Mouse (Mus musculus) yolk sac, embryonic 10.5 days (tissue): ENCODE measurements around the gene Hexim2.
A peak's percentile ranks its signal among the peaks of the same experiment; 100 is the strongest.

Source experiments
- DNase-seq: peaks from one replicate; pipeline ENCODE4 v3.0.0-alpha.2; 2017; ENCODE audit warnings: low spot score

Hexim2 gene

DNA sequence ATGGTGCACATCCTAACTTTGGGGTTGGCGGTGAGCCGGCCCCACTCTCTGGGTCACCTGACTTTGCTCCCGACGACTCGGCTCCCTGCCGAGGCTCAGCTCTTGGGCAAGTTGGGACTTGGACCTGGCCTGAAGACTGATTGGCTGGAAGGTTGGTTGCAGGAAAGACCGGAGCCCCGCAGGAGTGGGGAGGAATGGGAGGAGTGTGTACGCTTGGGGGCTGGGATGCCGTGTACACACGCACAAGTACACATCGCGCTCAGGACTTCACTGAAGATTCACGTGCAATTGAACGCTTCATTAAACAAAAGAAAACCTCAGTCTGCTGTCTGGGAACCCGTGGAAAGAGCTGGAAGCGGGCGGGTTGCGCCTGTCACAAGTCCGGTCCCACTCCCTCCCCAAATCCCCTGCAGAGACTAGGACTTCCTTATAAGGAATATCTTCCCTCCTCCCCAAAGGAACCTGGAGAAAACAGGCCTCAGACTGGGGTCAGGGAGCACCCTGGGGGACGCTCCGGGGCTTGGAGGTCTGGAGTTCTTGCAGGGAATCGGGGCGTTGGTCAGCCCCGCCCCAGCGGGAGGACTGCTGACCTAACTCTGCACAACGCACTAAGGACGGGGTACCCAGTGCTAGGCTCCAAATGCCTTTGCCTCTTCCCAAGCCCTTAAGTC lies 20.2 kb upstream of the Hexim2 start:
- peak; percentile 85 for DNase-seq

DNA sequence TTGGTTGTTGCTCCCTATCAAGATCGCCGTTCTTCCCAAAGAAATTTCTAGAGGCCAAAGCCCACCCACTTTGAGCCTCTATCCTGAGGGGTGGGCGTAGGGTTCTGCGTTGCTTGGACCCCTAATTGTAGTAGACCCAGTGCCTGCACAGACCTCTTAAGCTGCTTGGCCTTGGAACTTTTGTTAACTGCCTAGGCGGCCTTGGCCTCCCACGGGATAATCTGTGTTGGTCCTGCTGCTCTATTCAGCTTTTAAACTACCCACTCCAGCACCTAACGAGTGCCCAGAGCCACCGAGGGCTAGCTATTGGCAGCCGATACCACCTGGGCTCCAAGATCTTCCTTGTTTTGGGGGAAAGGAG lies 19.7 kb upstream of the Hexim2 start:
- no peak for DNase-seq

DNA sequence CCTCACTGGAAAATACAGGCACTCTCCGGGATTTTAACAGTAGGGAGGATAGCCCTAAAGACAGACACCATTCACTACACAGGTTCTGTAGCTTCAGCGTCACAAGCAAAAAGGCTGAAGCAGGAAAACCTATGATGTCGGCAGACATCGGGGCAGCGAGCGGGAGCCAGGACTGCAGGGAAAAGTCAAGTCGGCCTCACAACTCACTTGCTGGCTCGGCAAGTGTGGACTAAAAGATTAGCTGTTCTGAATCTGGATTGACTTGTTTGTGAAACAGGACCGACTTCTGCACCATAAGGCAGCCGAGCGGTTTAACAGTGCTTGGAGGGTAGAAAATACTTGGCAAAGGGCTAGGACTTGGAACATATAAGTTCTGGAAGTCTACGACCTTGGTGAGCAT lies 19.2 kb upstream of the Hexim2 start:
- DNase-seq = no peak

DNA sequence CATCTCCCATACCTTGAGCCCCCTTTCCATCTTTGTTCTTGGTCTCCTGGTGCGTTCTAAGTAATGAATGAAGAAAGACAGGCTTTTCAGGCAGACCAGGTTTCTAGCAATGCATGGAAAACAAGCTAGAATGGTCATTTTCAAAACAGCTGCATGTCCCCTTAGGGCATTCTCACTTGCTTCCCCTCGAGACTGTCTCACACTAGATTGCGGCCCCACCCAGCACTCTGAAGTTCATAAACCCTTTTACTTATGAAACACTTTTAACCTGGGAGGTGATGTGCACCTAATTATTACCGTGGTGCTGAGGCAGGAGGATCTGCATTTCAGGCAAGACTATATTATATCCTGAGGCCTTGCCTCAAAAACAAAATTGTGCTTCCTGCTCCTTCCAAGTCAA lies 18.5 kb upstream of the Hexim2 start:
- DNase-seq = no peak

DNA sequence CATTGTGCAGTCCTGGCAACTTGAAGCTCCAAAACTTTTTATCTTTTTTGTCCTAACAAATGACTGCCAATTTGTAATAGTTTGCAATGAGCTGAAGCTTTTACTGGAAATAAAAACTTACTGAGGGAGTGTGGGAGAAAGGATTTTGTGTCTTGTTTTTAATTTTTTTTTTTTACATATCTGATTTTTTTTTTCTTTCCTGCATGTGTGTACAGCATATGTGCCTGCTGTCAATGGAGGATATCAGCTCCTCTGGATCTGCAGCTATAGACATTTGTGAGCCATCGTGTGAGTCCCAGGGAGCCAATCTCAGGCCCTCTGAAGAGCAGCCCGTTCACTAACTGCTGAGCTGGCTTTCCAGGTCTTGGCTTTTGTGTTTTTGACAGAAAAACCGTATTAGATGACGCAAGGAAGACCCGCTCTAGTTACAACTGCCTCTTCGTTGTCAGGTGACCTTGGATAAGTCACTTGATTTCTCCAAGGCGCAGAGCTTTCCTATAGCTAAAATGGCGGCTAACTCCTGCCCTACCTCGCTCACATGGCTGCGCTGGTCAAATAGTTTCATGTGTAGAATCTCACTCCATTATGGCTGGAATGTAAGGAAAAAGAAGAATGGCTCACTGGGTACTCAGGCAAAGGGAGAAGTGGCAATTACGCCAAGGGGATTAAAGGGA lies 17.8 kb upstream of the Hexim2 start:
- DNase-seq = peak; percentile 63

DNA sequence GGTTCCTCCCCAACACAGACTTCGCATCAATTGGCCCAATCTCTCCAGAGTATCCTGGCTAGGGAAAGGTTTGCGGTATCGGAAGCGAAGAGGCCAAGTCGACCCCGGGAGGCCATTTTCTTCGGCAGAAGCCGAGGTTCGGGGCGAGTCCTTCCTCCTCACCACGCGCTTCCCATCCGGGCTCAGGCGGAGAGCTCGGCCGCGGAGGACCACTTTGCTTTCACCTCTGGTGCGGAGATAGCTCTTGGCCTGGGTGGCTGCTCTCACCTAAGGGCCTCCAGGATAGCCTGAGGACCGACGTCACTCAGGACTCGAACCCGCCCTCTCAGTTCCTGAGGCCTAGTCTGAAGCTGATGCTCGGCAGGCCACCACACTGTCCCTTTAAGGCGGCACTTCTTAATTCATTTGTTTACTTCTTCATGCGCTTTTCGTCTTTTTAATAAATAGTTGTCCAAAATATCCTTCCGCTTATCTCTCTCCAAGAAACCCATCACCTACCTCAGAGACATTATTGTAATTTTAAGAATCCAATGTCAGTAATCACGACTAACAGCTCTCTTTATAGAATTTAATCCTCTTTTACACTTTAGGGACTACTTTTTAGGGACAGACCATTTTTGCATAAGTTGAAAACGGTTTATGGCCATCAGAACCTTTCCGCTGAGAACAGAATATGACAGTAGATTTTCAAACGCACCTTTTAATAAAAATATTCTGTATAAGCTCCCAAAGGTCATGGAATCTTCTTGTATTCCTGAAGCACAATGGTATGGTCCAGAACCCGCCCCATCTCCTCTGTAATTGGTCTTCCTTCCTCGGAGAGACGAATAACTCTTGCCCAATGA lies 16.8 kb upstream of the Hexim2 start:
- DNase-seq = peak; percentile 91

DNA sequence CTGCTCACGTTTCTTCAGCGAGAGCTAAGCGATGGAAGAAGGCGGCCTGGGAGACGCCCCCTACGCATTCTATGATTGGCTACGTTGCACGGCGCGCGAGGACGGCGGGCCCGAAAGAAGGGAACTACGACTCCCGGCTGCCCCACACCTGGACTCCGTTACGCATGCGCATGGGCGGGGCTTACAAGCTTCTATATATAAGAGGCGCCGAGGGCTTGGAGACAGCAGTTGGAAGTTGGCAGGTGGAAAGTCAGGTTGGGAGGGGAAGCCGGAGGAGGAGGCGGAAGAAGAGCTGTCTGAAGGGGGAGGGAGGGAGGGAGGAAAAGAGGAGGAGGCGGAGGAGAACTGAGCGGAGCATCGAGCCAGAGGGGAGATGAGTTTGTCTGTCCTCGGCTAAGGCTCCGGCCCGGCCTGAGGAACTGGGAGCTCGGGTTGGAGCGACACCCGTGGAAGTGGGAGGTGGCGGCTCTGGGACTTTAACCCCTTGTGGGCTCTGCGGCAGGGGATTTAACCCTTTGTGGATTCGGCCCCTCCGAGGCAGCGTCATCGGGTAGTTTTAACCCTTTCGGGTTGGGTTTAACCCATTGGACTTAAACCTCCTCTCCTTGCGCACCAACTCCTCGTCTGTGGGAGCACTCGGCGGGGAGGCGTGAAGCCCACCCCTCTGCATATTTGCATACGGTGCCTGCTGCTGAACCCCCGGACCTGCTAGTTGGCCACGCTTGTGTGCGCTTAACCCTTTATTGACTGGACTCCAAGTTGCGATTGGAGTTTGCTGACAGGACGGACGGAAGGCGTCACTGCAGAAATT lies 16.0 kb upstream of the Hexim2 start, which contains the start of gene Hexim1:
Gene Hexim1 (plus strand): TSS at position 224 of the 811 bp plus-strand sequence.
- peak; percentile 100 for DNase-seq

DNA sequence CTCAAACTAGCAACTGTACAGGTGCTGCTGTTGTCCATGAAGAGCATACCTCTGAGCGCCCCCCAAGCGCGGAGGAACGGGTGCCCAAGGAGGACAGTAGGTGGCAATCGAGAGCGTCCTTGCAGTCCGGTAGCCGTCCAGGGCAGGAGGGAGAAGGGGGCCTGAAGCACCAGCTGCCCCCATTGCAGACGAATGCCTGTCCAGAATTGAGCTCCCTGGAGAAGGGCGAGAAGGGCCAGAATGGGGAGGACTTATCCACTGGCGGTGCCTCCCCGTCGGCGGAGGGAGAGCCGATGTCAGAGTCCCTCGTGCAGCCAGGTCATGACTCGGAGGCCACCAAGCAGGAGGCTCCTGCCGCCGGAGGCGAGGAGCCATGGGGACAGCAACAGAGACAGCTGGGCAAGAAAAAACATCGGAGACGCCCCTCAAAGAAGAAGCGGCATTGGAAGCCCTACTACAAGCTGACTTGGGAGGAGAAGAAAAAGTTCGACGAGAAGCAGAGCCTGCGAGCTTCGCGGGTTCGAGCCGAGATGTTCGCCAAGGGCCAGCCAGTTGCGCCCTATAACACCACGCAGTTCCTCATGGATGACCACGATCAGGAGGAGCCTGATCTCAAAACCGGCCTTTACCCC lies 15.2 kb upstream of the Hexim2 start:
- DNase-seq = peak; percentile 85

DNA sequence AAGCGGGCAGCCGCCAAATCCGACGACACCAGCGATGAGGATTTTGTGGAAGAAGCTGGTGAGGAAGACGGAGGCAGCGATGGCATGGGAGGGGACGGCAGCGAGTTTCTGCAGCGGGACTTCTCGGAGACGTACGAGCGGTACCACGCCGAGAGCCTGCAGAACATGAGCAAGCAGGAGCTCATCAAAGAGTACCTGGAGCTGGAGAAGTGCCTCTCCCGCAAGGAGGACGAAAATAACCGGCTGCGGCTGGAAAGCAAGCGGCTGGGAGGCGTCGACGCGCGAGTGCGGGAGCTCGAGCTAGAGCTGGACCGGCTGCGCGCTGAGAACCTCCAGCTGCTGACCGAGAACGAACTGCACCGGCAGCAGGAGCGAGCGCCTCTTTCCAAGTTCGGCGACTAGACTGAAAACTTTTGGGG lies 14.6 kb upstream of the Hexim2 start:
- DNase-seq = no peak

DNA sequence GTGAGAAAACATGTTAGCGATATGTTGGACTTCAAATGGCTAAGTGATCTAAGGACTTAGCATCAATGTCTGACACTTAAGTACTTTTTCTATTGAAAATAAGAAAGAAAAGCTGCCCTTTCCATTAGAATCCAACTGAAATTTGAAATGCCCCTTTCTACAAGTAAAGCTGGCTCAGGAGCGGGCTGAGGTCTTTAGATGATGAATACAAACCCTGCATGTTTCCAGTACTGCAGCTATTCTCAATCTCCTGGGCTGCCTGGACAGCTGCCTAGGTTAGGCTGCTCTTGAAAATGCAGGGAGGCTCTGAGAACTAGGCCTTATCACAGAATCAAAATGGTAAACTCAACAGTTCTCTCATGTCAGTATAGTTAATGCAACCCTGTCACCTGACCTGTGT lies 13.4 kb upstream of the Hexim2 start:
- DNase-seq = no peak

DNA sequence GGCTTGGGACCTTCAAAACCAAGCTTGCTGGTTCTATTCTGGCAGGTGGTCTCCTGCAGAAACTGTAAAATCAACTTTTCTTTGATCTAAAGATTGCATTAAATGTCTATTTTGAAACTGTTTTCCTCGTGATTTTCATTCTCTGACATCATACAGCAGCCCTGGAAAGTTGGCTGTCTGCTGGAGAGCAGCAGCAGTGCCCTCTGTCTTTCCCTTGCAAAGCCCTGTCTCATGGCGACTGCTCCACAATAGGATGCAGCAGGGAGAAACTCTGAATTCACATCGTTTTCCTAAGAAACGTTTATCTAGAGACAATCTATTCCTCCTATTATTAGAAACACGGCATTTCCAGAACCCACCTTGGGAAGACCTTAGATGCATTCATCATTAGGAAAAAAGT lies 12.6 kb upstream of the Hexim2 start:
- no peak for DNase-seq

DNA sequence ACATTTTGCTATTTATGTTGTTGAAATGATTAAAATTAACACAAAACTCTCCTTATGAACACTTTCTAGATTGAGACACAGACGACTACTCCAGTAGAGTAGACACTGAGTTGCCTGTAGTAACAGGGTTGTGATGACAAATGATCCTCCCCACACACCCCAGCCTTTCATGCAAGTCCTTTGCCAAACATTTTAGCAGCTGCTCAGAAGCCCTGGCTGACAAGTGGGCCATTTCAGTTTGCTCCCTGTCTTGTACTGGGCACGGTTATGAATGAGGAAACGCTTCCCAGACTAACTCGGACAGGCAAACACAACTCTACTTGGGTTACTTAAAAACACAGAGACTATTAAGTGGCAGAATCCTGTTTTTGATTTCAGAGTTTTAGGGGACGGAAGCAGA lies 11.9 kb upstream of the Hexim2 start:
- DNase-seq = no peak

DNA sequence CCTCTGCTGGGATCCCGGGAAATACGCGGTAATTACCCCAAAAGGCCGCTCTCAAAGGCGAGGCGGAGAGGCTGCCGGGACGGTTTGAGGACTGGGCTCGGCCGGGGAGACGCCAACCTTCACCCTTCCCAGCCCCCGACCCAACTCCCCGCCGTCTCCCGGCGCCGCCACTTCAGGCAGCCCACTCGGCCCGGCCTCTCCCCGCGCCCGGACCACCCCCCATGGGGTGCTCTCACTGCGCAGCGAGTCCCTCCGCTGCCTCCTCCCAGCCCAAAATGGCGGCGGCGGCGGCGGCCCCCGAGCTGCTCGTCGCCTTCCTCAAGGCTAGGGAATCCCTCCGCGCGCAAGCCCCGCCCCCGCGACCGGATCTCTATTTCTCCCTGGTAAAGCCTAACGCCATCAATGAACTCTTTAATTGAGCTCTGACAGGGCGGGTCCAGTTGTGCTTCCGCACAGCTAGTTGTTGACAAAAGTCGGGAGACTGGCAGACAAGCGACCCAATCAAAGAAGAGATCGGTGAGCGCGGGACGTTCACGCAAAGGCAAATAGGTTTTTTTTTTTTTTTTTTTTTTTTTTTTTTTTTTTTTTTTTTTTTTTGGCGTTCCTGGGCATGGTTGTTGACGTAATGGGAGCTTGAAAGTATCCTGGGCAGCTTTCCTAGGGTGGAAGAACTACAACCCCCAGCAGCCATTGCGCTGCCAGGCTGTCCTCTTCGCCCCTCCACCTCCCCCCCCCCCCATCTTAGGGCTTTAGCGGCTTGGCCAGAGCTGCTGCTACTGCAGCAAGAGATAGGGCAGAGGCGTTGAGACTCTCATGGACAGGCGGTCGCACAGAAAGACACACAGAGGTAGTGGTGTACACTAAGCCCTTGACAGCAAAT lies 587 bp downstream of the Hexim2 start:
- peak; percentile 99 for DNase-seq

DNA sequence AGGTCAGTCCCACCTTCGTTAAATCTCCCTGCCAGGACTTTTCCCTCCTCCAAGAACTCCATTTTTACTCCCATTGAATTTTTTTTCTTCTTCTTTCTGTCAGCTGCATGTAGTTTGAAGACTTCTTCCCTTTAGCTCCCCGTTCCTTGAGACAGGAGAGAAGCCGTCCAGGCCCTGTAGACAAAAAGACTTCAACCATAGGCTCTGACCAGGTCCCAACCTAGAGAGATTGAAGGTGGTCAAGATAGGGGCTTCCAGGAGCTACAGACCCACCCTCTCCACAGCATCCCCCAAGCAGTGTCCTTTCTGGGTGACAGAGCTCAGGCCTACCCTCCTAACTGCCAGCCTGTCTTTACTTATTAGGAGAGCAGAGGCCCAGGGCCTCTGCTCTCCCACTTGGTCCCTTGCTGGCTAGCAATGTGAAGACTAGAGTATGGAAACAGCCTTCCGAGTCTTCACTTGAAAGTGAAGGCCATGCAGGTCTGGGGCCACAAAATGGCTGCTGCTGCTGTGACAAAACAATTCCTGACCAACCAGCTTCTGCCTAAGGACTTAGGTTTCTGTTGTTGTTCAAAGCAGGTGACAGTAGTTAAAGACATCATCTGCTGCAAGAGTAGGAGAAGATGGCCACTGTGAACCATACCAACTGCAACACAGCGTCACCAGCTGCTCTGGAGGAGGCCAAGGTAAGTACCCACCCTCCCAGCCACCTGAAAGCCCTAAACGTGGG lies 1.4 kb downstream of the Hexim2 start:
- no peak for DNase-seq

DNA sequence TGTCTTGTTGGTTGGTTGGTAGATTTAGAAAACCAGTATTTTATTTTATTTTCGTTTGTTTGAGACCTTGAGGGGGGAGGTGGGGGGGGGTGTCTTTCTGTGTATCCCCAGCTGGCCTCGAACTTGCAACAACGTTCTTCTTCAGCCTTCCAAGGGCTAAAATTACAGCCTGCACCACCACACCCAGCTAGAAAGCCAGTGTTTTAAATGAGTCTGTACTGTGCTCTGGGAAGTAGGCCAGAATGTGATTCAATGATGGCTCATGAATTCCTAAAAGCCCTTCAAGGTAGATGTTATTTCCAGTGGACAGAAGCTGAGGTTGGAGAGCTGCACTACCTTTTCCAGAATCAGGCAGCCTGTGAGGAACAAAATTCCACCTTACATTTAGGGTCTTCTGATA lies 2.0 kb downstream of the Hexim2 start:
- DNase-seq = no peak

DNA sequence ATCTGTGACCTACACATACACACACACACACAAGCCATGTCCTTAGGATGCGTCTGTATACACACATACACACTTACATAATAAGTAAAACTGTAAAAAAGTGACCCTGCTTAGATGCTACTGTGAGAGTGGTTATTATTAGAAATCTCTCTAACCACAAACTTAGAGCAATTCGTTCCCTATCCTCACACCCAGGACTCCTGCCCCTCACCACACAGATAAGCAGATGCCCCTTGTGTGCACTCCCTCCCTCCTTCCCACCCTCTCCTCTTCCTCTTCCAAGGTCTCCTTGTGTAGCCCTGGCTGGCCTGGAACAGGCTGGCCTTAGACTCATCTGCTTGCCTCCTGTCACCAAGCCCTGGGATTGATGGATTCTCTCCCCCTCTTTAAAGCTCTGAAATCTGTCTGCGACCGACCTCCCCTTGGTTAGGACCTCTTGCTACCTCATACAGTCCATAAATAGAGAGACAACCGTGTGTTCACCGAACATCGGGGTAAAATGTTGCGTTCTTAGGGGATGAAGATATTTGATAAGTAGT lies 3.9 kb downstream of the Hexim2 start:
- no peak for DNase-seq

DNA sequence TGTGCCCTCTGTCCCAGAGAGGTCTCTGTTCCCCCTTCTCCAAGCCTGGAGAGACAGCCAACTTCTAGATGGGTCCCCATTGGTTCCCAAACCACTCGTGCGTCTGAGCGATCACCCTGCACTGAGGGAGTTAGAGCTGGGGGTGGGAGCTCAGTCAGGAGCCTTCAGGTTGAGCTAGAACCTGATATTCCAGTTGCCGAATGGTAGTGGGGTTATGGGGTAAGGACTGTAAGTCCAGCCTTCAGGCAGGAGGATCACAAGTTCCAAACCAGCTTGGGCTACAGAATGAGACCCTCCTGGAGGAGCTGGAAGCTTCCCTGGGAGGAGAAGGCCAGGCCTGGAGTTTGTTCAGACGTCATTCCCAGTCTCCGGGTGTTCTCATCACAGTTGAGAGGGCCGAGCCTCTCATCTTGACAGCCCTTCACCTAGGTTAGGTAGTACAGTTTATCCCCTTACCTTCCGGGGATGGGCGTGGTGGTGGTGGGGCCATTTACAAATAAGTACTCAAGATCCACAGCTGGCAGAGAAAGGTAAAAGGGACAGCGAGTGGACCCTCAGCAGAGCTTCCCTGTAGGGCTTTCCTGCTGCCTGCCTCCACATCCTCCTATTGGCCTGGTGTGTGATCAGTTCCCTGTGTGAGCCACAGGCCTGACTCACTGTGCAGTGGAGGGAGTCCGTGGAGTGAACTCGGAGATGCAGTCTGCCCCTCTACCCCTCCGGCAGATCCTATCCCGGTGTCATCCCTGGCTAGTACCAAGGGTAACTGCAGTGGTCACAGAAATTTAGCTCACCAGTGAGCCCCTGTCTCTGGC lies 7.9 kb downstream of the Hexim2 start:
- DNase-seq = no peak

DNA sequence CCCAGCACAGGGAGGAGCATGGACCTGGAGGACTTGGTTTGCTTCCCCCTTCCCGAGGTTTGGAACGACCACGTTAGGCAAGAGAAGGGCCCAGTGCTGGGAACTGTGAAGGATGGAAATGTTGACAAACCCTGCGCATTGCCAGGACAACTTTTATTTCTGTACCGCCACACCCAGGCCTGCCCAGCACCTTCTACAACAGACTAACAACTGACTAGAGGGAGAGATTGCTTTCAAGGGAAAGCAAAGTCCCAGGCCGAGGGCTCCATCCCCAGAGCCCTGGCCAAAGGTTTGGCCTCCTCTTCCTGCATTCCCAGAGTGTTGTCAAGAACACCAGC lies 8.5 kb downstream of the Hexim2 start:
- no peak for DNase-seq
